Mouse (Mus musculus) spleen, postnatal 4 days (tissue): Measurements from ENCODE around the gene 1700007K13Rik.

ENCODE experiments used
- DNase-seq, 2 experiments: peaks; one replicate each; pipeline ENCODE4 v3.0.0; 2022; ENCODE audit warnings: low spot score in 2 of 2

The 1700007K13Rik gene

GRCm38 (mm10) chr2:28470591-28470990 is 4.5 kb upstream of the 1700007K13Rik start:
- peak in 1 of 2 experiments; percentile 9 for DNase-seq

GRCm38 (mm10) chr2:28469461-28469860 is 3.3 kb upstream of the 1700007K13Rik start:
- peak in 1 of 2 experiments; percentile 53 for DNase-seq

DNA sequence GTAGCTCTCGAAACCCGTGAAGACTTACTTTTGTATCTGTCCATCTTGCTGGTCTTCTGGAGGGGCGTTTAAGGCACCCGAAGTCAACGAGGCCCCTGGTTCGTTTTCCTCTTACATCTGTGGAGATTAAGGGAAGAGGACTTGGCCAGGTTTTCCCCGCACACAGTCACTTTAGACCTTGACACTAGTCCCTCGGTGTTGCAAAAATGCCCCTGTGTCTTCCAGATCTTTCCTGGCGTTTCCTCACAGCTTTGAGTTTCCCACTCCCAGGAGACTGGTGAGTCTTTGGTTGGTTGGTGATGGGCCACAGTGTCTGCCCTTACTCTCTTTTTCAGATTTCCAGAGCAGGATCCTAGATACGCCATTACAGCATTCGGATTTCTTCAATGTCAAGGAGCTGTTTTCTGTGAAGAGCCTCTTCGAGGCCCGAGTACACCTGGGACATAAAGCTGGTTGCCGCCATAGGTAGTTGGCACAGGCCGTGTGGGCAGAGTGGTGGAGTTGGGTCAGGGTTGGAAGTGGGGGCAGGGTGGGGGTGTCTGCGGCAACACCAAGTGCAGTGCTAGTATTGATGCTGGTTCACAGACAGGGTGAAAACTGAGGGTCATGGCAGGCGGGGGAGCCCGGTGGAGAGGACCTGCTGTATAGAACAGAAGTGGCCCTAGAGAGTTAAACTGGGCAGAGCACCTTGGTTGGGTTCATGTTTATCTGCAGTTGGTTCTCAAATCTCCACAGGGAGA is 2.5 kb upstream of the 1700007K13Rik start:
- peak; percentile 11 to 58 for DNase-seq

GRCm38 (mm10) chr2:28467860-28468485 is 1.8 kb upstream of the 1700007K13Rik start, which contains the start of gene Mrps2:
Gene Mrps2 (plus strand): TSS chr2:28468066.
- peak; percentile 80 to 92 for DNase-seq

DNA sequence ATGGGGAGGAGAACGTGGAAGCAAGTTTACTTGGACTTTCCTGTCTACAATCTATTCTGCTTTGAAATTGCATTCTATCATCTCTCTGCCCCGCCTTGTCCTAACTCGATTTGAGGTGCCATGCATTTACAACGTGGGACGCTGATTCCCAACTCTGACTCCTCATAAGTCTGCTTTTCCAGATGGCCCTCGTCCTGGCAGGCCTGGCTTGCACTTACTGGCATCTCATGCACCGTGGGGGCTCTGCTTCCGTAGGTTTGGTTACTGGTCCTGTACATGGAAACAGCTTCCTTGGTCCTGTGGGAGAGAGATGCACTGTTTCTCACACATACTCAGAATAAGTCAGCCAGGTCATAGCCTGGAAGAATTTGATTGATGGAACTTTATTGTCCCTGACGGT is 1.2 kb downstream of the 1700007K13Rik start:
- no peak for DNase-seq

DNA sequence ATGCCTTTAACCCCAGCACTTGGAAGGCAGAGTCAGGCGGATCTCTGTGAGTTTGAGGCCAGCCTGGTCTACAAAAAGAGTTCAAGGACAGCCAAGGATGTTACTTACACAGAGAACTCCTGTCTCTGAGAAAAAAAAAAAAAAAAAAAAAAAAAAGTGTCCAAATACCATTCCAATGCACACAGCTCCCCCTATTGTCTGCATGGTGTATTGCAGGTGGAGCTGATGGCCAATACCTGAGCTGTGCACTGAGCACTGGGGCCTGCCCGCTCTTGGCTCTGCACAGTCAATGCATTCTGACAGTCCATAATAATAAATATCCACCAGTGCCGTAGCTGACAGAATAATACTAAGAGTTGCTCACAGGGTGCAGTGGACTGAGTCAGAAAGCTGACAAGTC is 2.2 kb downstream of the 1700007K13Rik start:
- peak; percentile 53 to 79 for DNase-seq

- DNase-seq, result no peak
Measured at GRCm38 (mm10) chr2:28456616-28457015, 9.5 kb downstream of the 1700007K13Rik start.

- DNase-seq, result no peak
Measured at GRCm38 (mm10) chr2:28453539-28453938, 12.6 kb downstream of the 1700007K13Rik start.

DNA sequence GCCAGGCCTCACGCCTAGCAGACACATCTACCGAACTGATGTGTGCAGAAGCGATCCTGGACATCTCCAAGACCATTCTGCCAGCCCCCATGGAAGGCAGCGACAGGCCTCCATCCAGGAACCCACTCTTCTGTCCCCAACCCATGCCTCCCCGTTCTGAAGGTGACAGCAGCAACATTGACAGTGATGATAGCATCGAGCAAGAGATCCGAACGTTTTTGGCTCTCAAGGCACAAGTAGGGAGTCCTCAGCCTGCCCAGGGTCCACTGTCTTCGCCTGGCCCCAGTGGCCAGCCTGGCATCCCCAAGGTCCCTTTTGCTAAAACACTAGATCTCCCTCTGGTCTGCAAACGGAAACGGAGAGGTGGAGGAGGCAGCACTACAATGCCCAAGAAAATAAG is 14.5 kb downstream of the 1700007K13Rik start:
- DNase-seq, result no peak

DNA sequence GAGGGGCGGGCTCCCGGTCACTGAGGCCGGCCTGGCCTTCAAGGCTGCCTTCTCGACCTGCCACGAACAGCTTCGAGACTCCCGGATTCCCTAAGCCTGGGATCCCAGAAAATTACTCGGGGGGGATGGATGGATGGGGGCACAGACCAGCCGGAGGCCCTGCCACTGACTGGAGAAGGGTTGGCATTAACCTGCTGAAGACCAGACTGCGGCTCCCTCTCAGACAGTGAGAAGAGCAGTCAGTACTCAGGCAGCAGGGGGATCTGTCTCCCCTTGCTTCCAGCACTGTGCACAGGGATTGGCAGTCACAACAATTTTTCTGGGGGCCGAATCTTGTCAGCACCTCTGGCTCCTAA is 18.8 kb downstream of the 1700007K13Rik start:
- DNase-seq, result no peak

- DNase-seq, result no peak
Measured at GRCm38 (mm10) chr2:28446515-28447314, 19.4 kb downstream of the 1700007K13Rik start, which contains the start of gene Ppp1r26. Gene Ppp1r26 (plus strand): TSS chr2:28446800.

DNA sequence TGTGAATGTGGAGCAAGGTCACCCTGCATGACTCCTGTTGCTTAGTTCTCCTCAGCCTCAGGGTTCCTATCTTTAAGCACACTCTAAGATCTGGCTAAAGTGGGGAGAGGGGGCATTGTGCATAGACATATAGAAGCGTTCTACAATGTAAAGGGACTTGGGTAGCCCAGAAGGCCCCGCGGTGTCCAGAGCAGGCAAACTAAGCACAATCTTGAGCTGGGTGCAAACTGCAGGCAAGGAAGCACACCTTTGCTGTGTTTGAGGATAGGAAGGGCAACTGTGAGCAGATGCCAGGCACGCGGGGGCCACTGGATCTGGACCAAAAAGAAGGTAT is 20.0 kb downstream of the 1700007K13Rik start:
- no peak for DNase-seq

DNA sequence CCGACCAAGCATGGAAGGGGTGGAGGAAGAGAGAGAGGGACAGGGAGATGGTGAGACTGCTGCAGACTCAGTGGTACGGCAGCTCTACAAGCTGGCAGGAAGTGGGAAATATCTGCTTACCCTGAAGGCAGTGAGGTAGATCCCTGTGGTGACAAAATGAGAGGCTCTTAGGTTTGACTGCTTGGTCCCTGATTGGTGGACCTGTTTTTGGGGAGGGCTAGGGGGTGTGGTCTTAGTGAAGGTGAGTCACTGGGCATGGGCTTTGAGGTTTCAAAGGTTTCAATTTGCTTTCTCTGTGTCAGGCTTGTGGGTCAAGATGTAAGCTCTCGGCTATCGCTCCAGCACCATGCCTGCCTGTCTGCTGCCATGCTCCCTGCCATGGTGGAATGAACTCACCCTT is 21.1 kb downstream of the 1700007K13Rik start:
- no peak for DNase-seq

DNA sequence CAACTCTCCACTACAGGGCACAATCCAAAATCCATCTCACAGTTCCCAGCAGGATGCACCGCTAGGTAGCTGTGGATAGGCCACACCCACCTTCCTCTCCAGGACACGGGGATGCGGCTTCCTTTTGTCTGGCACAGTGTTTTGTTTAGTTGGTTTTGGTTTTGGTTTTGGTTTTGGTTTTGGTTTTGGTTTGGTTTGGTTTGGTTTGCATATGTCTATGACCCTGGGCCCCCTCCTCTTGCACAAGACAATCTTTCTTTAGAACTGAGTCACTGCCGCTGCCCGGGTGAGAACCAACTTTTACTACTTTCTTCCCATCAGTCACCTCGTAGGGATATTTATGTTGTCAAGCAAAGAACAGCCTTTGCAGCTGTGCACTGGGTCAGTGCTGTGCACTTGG is 25.3 kb downstream of the 1700007K13Rik start:
- DNase-seq, result no peak

- DNase-seq, result no peak
Measured at GRCm38 (mm10) chr2:28435401-28435800, 30.7 kb downstream of the 1700007K13Rik start.

DNA sequence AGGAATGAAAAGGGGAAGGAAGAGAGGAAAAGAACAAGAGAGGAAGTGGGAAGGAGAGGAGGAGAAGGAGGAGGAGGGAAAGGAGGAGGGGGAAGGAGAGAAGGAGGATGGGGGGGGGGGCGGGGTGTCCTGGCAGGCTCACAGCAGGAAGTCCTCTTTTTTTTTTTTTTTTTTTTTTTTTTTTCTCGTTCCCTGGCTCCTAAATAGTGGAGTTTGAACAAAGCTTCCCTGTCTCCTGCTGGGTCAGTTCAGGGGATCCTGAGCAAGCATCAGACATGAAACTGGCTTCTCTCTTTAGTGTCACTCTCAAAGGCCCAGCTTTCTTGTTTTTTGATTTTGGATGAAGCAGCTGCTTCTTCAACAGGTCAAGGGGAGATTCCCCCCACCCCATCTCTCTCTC is 32.6 kb downstream of the 1700007K13Rik start:
- no peak for DNase-seq

GRCm38 (mm10) chr2:28432811-28433210 is 33.3 kb downstream of the 1700007K13Rik start:
- no peak for DNase-seq

- DNase-seq, result no peak
Measured at GRCm38 (mm10) chr2:28430846-28431245, 35.3 kb downstream of the 1700007K13Rik start.

DNA sequence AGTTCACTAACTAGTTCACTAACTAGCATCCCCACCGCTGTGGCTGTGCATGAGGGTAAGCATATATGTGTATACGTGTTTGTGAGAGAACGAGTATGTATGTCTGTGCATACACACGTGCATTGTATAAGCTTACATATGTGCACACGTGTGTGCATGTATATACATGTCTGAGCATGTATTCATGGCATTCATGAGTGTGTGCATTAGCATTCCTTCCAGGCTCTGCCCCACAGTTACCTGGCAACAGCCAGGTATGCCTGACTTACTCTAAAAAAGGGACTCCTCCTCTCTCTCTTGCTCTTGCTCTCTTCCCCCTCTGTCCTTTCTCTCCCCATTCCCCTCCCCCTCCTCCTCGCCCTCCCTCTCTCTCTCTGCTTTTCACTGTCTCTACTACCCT is 38.9 kb downstream of the 1700007K13Rik start:
- no peak for DNase-seq

GRCm38 (mm10) chr2:28423167-28423566 is 43.0 kb downstream of the 1700007K13Rik start:
- peak; percentile 42 to 75 for DNase-seq

GRCm38 (mm10) chr2:28419898-28420297 is 46.2 kb downstream of the 1700007K13Rik start:
- peak; percentile 57 to 86 for DNase-seq

GRCm38 (mm10) chr2:28418034-28418433 is 48.1 kb downstream of the 1700007K13Rik start:
- DNase-seq, result peak; percentile 79 to 93

- no peak for DNase-seq
Measured at GRCm38 (mm10) chr2:28416511-28416910, 49.6 kb downstream of the 1700007K13Rik start.
